Mouse (Mus musculus) midbrain, postnatal 0 days (tissue): ENCODE data around the gene Arhgap32. TPM values are rescaled to one million over a fixed set of nuclear protein-coding genes. Genes with fewer than 3 reads are reported as not detected.

ENCODE experiments used
- ATAC-seq: fragments of 200-750 bp; cut with Nextera tagmentation; 2 replicates; pipeline ENCODE4 v1.8.0; 2017; ENCODE audit warnings: moderate number of reproducible peaks, mild to moderate bottlenecking, moderate TSS enrichment, moderate library complexity; ENCODE audit not compliant: low FRiP score
- DNase-seq: peaks from one replicate; pipeline ENCODE4 v3.0.0-alpha.2; 2015; ENCODE audit warnings: low spot score
- H3K27ac ChIP-seq: fragments of 300-500 bp; sonication (generic); 2 replicates; pipeline ENCODE4 v1.5.1; 2014; ENCODE audit warnings: low read depth, mild to moderate bottlenecking, low read length, mixed read lengths
- H3K27me3 ChIP-seq: fragments of 300-500 bp; sonication (generic); 2 replicates; pipeline ENCODE4 v1.6.1; 2014; ENCODE audit warnings: low read length, control low read depth, mixed read lengths; ENCODE audit not compliant: insufficient read depth
- H3K36me3 ChIP-seq: fragments of 300-500 bp; sonication (generic); 2 replicates; pipeline ENCODE4 v1.6.1; 2014; ENCODE audit warnings: low read length, control low read depth, mixed read lengths; ENCODE audit not compliant: insufficient read depth
- H3K4me1 ChIP-seq: fragments of 300-500 bp; sonication (generic); 2 replicates; pipeline ENCODE4 v1.6.1; 2014; ENCODE audit warnings: mild to moderate bottlenecking, control low read depth, antibody characterized with exemption, low read length, mixed read lengths; ENCODE audit not compliant: insufficient read depth
- H3K4me2 ChIP-seq: fragments of 300-500 bp; sonication (generic); 2 replicates; pipeline ENCODE4 v1.6.1; 2014; ENCODE audit warnings: low read depth, mild to moderate bottlenecking, low read length, mixed read lengths; ENCODE audit not compliant: poor library complexity, severe bottlenecking
- H3K4me3 ChIP-seq: fragments of 300-500 bp; sonication (generic); 2 replicates; pipeline ENCODE4 v1.5.1; 2014; ENCODE audit warnings: low read depth, mild to moderate bottlenecking, low read length, moderate library complexity
- H3K9ac ChIP-seq: fragments of 300-500 bp; sonication (generic); replicated peaks from 2 replicates; pipeline ENCODE4 v1.6.1; 2014; ENCODE audit warnings: mild to moderate bottlenecking, low read length, moderate library complexity, mixed read lengths; ENCODE audit not compliant: poor library complexity, severe bottlenecking
- H3K9me3 ChIP-seq: fragments of 300-500 bp; sonication (generic); 2 replicates; pipeline ENCODE4 v1.6.1; 2016; ENCODE audit warnings: low read length, control low read depth
- CTCF ChIP-seq: IDR thresholded peaks from 2 replicates; pipeline ENCODE4 v1.5.1; 2016; ENCODE audit warnings: antibody characterized with exemption, mild to moderate bottlenecking
- WGBS: fragments of 180-500 bp; shearing (Covaris S2); extraction: QIAGEN DNeasy Blood & Tissue Kit; methylation state at CpG from one replicate; pipeline ENCODE4 v1.1.7; 2014; 5-methylcytosine and 5-hydroxymethylcytosine counted together
- polyA plus RNA-seq: library from polyadenylated mRNA; unstranded; fragments of >200 nt; fragmentation: Nextera tagmentation; extraction: Ambion mirVana; gene quantifications from 2 replicates; pipeline ENCODE4 v1.2.1, GENCODE M21; 2015
- total RNA-seq: library from RNA; depleted of rRNA; stranded (reverse); fragments of >200 nt; gene quantifications from 2 replicates; pipeline ENCODE4 v1.2.3, GENCODE M21; 2014

Gene Arhgap32
- total and polyA plus RNA-seq, 2 experiments from 2014 or later, result 8.3 to 48.3 TPM

- WGBS, result 91% methylated on average over 5 of the region's 5 CpGs
- no peak for TF ChIP-seq CTCF
- Histone ChIP-seq H3K27ac (no peak overlapping the region), H3K4me2 (no peak overlapping the region), H3K4me3 (no peak overlapping the region), H3K27me3 (no peaks in the 10 kb centered on the region), H3K9me3 (no peaks in the 10 kb centered on the region), H3K4me1 (no peaks in the 10 kb centered on the region), H3K9ac (no peak overlapping the region), H3K36me3 (no peaks in the 10 kb centered on the region)
- ATAC-seq (no peak), DNase-seq (no peak)
Observed at GRCm38 (mm10) chr9:32168546-32169137, 52.7 kb downstream of the Arhgap32 start.

GRCm38 (mm10) chr9:32170713-32171112, 54.8 kb downstream of the Arhgap32 start:
- no peak overlapping the region for H3K4me3 ChIP-seq
- no peak for TF ChIP-seq CTCF
- no peaks in the 10 kb centered on the region for H3K36me3 ChIP-seq
- no peak overlapping the region for H3K9ac ChIP-seq
- no peaks in the 10 kb centered on the region for H3K4me1 ChIP-seq
- 91% methylated on average over 8 of the region's 8 CpGs for WGBS
- no peaks in the 10 kb centered on the region for H3K27me3 ChIP-seq
- ATAC-seq, result no peak
- H3K4me2 ChIP-seq, result no peak overlapping the region
- no peaks in the 10 kb centered on the region for H3K9me3 ChIP-seq
- no peak for DNase-seq
- H3K27ac ChIP-seq, result no peak overlapping the region

- no peak overlapping the region for H3K27ac ChIP-seq
- no peak for ATAC-seq
- no peak overlapping the region for H3K4me3 ChIP-seq
- no peaks in the 10 kb centered on the region; the same call in 1 of the 2 replicates for H3K4me1 ChIP-seq
- H3K36me3 ChIP-seq, result no peaks in the 10 kb centered on the region
- no peaks in the 10 kb centered on the region for H3K9me3 ChIP-seq
- H3K27me3 ChIP-seq, result no peaks in the 10 kb centered on the region
- TF ChIP-seq CTCF, result no peak
- 70% methylated on average over 4 of the region's 4 CpGs for WGBS
- no peak overlapping the region for H3K4me2 ChIP-seq
- no peak overlapping the region for H3K9ac ChIP-seq
- peak; percentile 69 for DNase-seq
Observed at GRCm38 (mm10) chr9:32176612-32177011, 60.7 kb downstream of the Arhgap32 start.

GRCm38 (mm10) chr9:32181170-32181569, 65.2 kb downstream of the Arhgap32 start:
- H3K4me1 ChIP-seq, result no peaks in the 10 kb centered on the region; the same call in 1 of the 2 replicates
- TF ChIP-seq CTCF, result no peak
- 55% methylated on average over 2 of the region's 2 CpGs for WGBS
- peaks cover 10% of the 10 kb centered on the region for H3K36me3 ChIP-seq
- no peak for ATAC-seq
- DNase-seq, result no peak
- no peak overlapping the region for H3K4me3 ChIP-seq
- no peak overlapping the region for H3K27ac ChIP-seq
- H3K9ac ChIP-seq, result no peak overlapping the region
- H3K9me3 ChIP-seq, result no peaks in the 10 kb centered on the region
- H3K27me3 ChIP-seq, result no peaks in the 10 kb centered on the region
- H3K4me2 ChIP-seq, result no peak overlapping the region

GRCm38 (mm10) chr9:32186489-32186888, 70.6 kb downstream of the Arhgap32 start:
- WGBS, result 97% methylated on average over 2 of the region's 2 CpGs
- peak; percentile 68 for TF ChIP-seq CTCF
- no peaks in the 10 kb centered on the region for H3K27me3 ChIP-seq
- H3K4me3 ChIP-seq, result no peak overlapping the region
- H3K4me2 ChIP-seq, result no peak overlapping the region
- no peaks in the 10 kb centered on the region for H3K4me1 ChIP-seq
- DNase-seq (peak; percentile 43), ATAC-seq (no peak)
- H3K36me3 ChIP-seq, result peaks cover 10% of the 10 kb centered on the region
- no peak overlapping the region for H3K9ac ChIP-seq
- no peaks in the 10 kb centered on the region for H3K9me3 ChIP-seq
- H3K27ac ChIP-seq, result no peak overlapping the region

- Histone ChIP-seq H3K36me3 (peaks cover 5% of the 10 kb centered on the region; the same call in 1 of the 2 replicates), H3K9me3 (no peaks in the 10 kb centered on the region), H3K4me3 (no peak overlapping the region), H3K4me1 (no peaks in the 10 kb centered on the region), H3K9ac (no peak overlapping the region), H3K4me2 (no peak overlapping the region), H3K27me3 (no peaks in the 10 kb centered on the region), H3K27ac (no peak overlapping the region)
- ATAC-seq (no peak), DNase-seq (no peak)
- TF ChIP-seq CTCF, result no peak
- WGBS, result 33% methylated on average over 5 of the region's 5 CpGs
Observed at GRCm38 (mm10) chr9:32192295-32193073, 76.5 kb downstream of the Arhgap32 start.
